Mouse (Mus musculus) retina, embryonic 14.5 days (tissue): ENCODE data around the gene Elobl.

Experiments
- DNase-seq: peaks from one replicate; pipeline ENCODE4 v3.0.0-alpha.2; 2015; ENCODE audit warnings: low spot score

The Elobl gene

DNA sequence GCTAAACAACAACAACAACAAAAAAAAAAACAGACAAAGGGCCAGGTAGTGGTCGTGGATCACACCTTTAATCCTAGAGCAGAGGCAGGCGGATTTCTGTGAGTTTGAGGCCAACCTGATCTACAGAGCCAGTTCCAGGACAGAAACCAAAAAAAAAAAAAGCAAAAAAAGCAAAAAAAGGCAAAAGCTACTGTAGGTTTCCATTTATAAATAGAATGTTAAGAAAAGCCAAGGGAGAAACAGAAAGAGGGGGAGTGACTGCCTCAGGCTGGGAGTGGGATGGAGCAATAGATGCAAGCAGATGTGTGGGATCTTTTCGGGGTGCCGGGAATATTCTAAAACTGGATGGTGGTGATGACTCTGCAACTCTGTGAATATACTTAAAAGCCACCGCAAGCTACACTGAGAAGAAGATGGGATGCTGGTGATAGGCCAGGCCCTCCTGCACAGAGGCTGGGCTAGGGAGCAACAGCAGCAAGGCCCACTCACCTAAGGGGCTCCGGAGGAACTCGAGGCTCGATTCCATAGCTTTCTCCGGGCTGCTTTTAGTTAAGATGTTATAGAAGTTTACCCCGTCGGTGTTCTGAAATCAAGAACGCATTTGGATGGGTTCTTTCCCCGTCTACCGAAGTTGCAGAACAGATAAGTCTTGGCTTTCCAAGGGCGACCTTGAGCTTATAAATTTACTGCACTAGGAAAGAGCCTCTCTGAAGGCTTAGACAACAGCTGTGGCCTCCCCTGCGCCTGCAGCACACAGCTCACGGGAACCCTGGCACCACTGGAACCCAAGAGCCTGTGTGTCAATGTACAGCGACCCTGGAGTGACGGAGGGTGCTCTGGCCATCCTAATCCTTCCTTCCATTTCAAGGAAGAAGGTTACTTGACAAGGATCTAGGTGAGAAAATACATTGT lies 32.4 kb downstream of the Elobl start:
- DNase-seq, result no peak

DNA sequence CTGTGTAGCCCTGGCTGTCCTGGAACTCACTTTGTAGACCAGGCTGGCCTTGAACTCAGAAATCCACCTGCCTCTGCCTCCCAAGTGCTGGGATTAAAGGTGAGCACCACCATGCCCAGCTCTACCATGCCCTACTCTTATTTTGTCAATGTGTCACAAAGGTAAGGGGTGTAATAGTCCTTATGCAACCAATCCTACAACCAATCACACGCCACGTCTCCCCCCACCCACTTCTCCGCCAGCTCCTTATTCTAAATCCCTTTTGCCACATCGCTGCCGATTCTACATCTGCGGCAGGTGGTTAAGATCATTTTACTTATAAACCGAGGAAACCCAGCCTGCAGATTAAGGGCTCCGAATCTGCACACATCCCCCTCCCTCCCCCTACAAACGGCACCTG lies 33.7 kb downstream of the Elobl start:
- DNase-seq, result no peak

DNA sequence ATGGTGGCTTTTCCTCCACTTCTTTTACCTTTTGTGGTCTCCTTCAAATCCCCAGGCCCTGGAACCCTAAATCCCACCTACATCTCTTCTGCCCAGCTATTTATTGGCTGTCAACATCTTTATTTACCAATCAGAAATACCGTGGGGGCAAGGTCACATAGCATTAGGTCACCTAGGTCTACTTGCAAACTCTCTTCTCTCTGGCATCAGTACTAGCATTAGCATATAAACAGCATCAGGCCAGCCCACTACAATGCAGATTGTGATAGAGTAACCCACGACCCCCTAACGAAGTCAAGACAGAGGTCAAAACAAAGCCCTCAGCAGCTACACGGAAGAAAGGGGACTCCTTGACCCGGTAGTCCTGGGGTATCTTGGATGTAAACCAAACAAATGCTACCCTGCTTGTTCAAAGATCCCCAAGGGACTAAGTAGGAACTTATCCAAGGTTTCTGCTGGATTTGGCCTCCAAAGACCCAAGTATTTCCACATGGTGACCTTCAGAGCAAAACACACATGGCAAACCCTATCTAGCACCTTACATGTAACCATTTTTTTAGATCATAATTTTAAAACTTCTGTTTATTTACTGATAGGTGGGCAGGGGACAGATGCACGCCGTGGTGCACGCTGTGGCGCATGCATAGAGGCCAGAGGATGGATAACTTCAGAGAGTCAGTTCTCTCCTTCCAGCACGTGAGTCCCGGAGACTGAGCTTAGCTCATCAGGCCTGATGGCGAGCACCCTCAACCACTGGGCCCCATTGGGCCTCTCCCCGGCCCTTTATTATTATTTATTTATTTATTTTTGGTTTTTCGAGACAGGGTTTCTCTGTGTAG lies 34.8 kb downstream of the Elobl start:
- no peak for DNase-seq

DNA sequence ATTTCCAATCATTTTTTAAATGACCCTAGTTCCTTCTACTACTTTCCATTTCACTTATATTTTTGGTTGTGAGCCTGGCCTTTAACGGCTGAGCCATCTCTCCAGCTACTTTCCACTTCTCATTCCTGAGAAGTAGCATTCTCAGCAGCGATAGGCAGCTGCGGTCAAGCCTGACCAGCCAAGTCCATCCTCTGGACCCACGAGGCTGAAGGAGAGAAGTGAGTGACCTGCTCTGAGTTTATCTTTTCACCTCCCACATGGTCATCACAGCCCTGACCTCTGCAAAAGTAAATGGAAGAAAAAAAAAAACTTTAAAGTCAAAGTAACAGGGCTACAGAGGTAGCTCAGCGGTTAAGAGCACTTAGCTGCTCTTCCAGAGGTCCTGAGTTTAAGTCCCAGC lies 40.2 kb downstream of the Elobl start:
- DNase-seq, result no peak
